Mouse (Mus musculus) ES-Bruce4 (cell line): ENCODE measurements at regions not wholly inside any gene's neighbourhood (a gene's known extent, or its start where the extent isn't known, plus 50 kb on each side); places are given as distances from the start of the nearest gene placed in this dataset.

ENCODE experiments used
- CTCF ChIP-seq: IDR thresholded peaks from one replicate; pipeline ENCODE4 v1.8.1; 2011; ENCODE audit warnings: low read depth, low read length
- POLR2A ChIP-seq: IDR thresholded peaks from one replicate; pipeline ENCODE4 v1.8.1; 2011; ENCODE audit warnings: low read length; ENCODE audit not compliant: insufficient read depth

- TF ChIP-seq CTCF, result no peak
- TF ChIP-seq POLR2A, result no peak
Observed at GRCm38 (mm10) chr6:4421466-4421865, 83.1 kb upstream of the Col1a2 start.
